10 mouse cellular contexts compared by ENCODE assay signal in genomic region chr17:83077737-83078600, GRCm38 (mm10).
DNase-seq lines count a peak whose midpoint lies in the region; ATAC-seq lines count a peak whose summit lies in the region.
"Had no signal": no experiment of that assay in that cellular context is flagged by ENCODE, and none has a peak within 500 bp of the region (broad histone marks: within the 10 kb centered on the region; RNA-seq: fewer than 3 reads in every experiment).

No protein-coding gene starts in this region.

- WGBS in embryonic facial prominence, embryonic 13.5 days, result 43% methylated on average over 17 of the region's 17 CpGs

- H3K4me2 ChIP-seq in embryonic facial prominence, embryonic 13.5 days, result peak overlapping the region; percentile 34; the same call in 1 of the 2 replicates

- no peak overlapping the region for H3K27ac ChIP-seq in embryonic facial prominence, embryonic 13.5 days

- no peak overlapping the region for H3K9ac ChIP-seq in embryonic facial prominence, embryonic 13.5 days

- peaks cover 84% of the 10 kb centered on the region for H3K27me3 ChIP-seq in embryonic facial prominence, embryonic 13.5 days

- DNase-seq in lung, adult 18-20 months, result peak; percentile 17 to 48
- no peak for DNase-seq in lung, postnatal 14 days
- DNase-seq in liver, result peak; percentile 23
- peak; percentile 14 for DNase-seq in retina, postnatal 7 days (ENCODE audit: low read depth, low spot score)
- no peak for DNase-seq in urinary bladder, postnatal 10 days (ENCODE audit: low spot score)
- no peak for DNase-seq in left cerebral cortex, postnatal 14 days (ENCODE audit: low spot score in 2 of 2)
- no peak for DNase-seq in spleen, adult 18-20 months
- DNase-seq: layer of hippocampus, adult 9-11 months had no signal

- ATAC-seq in embryonic facial prominence, embryonic 13.5 days (ENCODE audit: insufficient number of reproducible peaks, insufficient read depth, low FRiP score, low TSS enrichment, low read depth), result no peak

- H3K4me1 ChIP-seq in embryonic facial prominence, embryonic 13.5 days, result peaks cover 30% of the 10 kb centered on the region

- H3K9me3 ChIP-seq in embryonic facial prominence, embryonic 13.5 days, result no peaks in the 10 kb centered on the region

- intact Hi-C loops in left cerebral cortex, postnatal 14 days (cut with DNase I), result no loop called here

- no peak overlapping the region for H3K4me3 ChIP-seq in embryonic facial prominence, embryonic 13.5 days
- H3K4me3 ChIP-seq: erythroblast, embryonic 14.5 days had no signal

- no peaks in the 10 kb centered on the region for H3K36me3 ChIP-seq in embryonic facial prominence, embryonic 13.5 days

Comparison
In these comparisons a context has a peak if more than half of its experiments do, and no peak if none do; other contexts are left out.
1. DNase-seq: peak in lung, adult 18-20 months (2 of 2), liver (single experiment) and retina, postnatal 7 days (single experiment); none in lung, postnatal 14 days (single experiment), urinary bladder, postnatal 10 days (single experiment), left cerebral cortex, postnatal 14 days (0 of 2) and spleen, adult 18-20 months (0 of 2).